Mouse (Mus musculus) hindbrain, embryonic 14.5 days (tissue): ENCODE data around the gene Vmn2r110. TPM values are rescaled to one million over a fixed set of nuclear protein-coding genes. Genes with fewer than 3 reads are reported as not detected.

Experiments
- ATAC-seq: fragments of 200-750 bp; cut with Nextera tagmentation; 2 replicates; pipeline ENCODE4 v1.8.0; 2017; ENCODE audit warnings: moderate number of reproducible peaks, mild to moderate bottlenecking, moderate TSS enrichment, moderate library complexity; ENCODE audit not compliant: low FRiP score
- DNase-seq: peaks from one replicate; pipeline ENCODE4 v3.0.0-alpha.2; 2015; ENCODE audit warnings: low spot score
- H3K27ac ChIP-seq: fragments of 300-500 bp; sonication (generic); 2 replicates; pipeline ENCODE4 v1.5.1; 2014; ENCODE audit warnings: mild to moderate bottlenecking, moderate library complexity
- H3K27me3 ChIP-seq: fragments of 300-500 bp; sonication (generic); 2 replicates; pipeline ENCODE4 v1.6.1; 2014; ENCODE audit warnings: mild to moderate bottlenecking, low read length, mixed read lengths; ENCODE audit not compliant: control insufficient read depth, insufficient read depth
- H3K36me3 ChIP-seq: fragments of 300-500 bp; sonication (generic); replicated peaks from 2 replicates; pipeline ENCODE4 v1.6.1; 2014; ENCODE audit not compliant: control insufficient read depth, insufficient read depth
- H3K4me1 ChIP-seq: fragments of 300-500 bp; sonication (generic); replicated peaks from 2 replicates; pipeline ENCODE4 v1.6.1; 2014; ENCODE audit warnings: antibody characterized with exemption, low read length, mixed read lengths; ENCODE audit not compliant: control insufficient read depth, insufficient read depth
- H3K4me2 ChIP-seq: fragments of 300-500 bp; sonication (generic); replicated peaks from 2 replicates; pipeline ENCODE4 v1.6.1; 2014; ENCODE audit warnings: mild to moderate bottlenecking, moderate library complexity
- H3K4me3 ChIP-seq: fragments of 300-500 bp; sonication (generic); replicated peaks from 2 replicates; pipeline ENCODE4 v1.5.1; 2014; ENCODE audit warnings: mild to moderate bottlenecking, low read length
- H3K9ac ChIP-seq: fragments of 300-500 bp; sonication (generic); 2 replicates; pipeline ENCODE4 v1.6.1; 2014
- H3K9me3 ChIP-seq: fragments of 300-500 bp; sonication (generic); 2 replicates; pipeline ENCODE4 v1.6.1; 2016; ENCODE audit warnings: low read length; ENCODE audit not compliant: control insufficient read depth
- WGBS: fragments of 180-500 bp; shearing (Covaris S2); extraction: QIAGEN DNeasy Blood & Tissue Kit; methylation state at CpG from one replicate; pipeline ENCODE4 v1.1.7; 2014; 5-methylcytosine and 5-hydroxymethylcytosine counted together
- polyA plus RNA-seq: library from polyadenylated mRNA; unstranded; fragments of >200 nt; fragmentation: Nextera tagmentation; extraction: Ambion mirVana; gene quantifications from 2 replicates; pipeline ENCODE4 v1.2.1, GENCODE M21; 2014

Gene Vmn2r110
- polyA plus RNA-seq: 0.03 and 0.04 TPM in 2 replicates

DNA sequence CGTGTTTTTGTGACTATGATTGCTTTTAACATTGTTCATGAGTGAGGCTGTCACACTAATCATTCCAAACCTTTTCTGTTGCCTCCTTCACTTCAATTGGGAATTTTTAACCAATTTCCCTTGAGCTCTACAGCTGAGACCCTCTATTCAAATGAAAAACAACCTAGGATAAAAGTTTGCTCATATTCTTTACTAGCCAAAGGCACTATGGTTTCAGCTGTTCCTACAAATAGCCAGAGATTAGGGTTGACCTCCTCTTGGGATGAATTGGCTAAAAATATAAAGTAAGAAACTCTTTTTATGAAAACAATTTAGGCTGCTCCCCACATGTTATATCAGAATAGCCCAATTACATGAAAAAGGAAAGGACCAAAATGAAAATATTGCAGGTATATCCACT, at the start of gene Vmn2r110:
Gene Vmn2r110 (minus strand): TSS at position 101 of the 400 bp plus-strand sequence.
- ATAC-seq (no peak), DNase-seq (no peak)
- H3K27ac ChIP-seq: no peak within 1 kb of the TSS
- H3K27me3 ChIP-seq: no peaks in the 10 kb centered on the region
- no peaks in the 10 kb centered on the region for H3K36me3 ChIP-seq
- H3K9ac ChIP-seq: no peak within 1 kb of the TSS
- H3K4me3 ChIP-seq: no peak within 1 kb of the TSS
- H3K4me1 ChIP-seq: no peaks in the 10 kb centered on the region
- peaks cover 14% of the 10 kb centered on the region; the same call in 1 of the 2 replicates for H3K9me3 ChIP-seq
- no peak within 1 kb of the TSS for H3K4me2 ChIP-seq
- WGBS: 40% methylated on average over 1 of the region's 1 CpGs

- H3K9ac ChIP-seq: no peak within 1 kb of the TSS
- no peak within 1 kb of the TSS for H3K27ac ChIP-seq
- no peaks in the 10 kb centered on the region for H3K27me3 ChIP-seq
- no peak within 1 kb of the TSS for H3K4me2 ChIP-seq
- no peak for ATAC-seq
- H3K36me3 ChIP-seq: no peaks in the 10 kb centered on the region
- H3K9me3 ChIP-seq: peaks cover 22% of the 10 kb centered on the region
- H3K4me1 ChIP-seq: no peaks in the 10 kb centered on the region
- no peak within 1 kb of the TSS for H3K4me3 ChIP-seq
- no peak for DNase-seq
Measured at GRCm38 (mm10) chr17:20624777-20625176, 28.6 kb upstream of the Vmn2r110 start, which contains the start of gene Fpr-rs3. Gene Fpr-rs3, minus strand, starts transcription at chr17:20624877.

GRCm38 (mm10) chr17:20564656-20565055, 31.6 kb downstream of the Vmn2r110 start, which contains the start of gene Vmn2r109:
Gene Vmn2r109, minus strand, starts transcription at chr17:20564756.
- no peak within 1 kb of the TSS for H3K27ac ChIP-seq
- no peak for ATAC-seq
- no peak within 1 kb of the TSS for H3K9ac ChIP-seq
- H3K4me3 ChIP-seq: no peak within 1 kb of the TSS
- no peak for DNase-seq
- no peaks in the 10 kb centered on the region for H3K4me1 ChIP-seq
- 85% methylated on average over 1 of the region's 1 CpGs for WGBS
- no peak within 1 kb of the TSS for H3K4me2 ChIP-seq
- no peaks in the 10 kb centered on the region for H3K27me3 ChIP-seq
- H3K9me3 ChIP-seq: peaks cover 21% of the 10 kb centered on the region
- H3K36me3 ChIP-seq: no peaks in the 10 kb centered on the region

Other genes starting within 250 kb of the Vmn2r110 start
- not detected in 2 replicates for gene Vmn1r224, start 182.3 kb downstream of the Vmn2r110 start, polyA plus RNA-seq
- not detected in 2 replicates for gene Vmn2r108, start 115.1 kb downstream of the Vmn2r110 start, polyA plus RNA-seq
- gene Vmn1r225, start 98.3 kb downstream of the Vmn2r110 start, polyA plus RNA-seq: not detected in 2 replicates
- gene Vmn2r109, start 31.7 kb downstream of the Vmn2r110 start, polyA plus RNA-seq: not detected in 2 replicates
- gene Fpr-rs3, start 28.5 kb upstream of the Vmn2r110 start, polyA plus RNA-seq: not detected in 2 replicates
- gene Vmn1r226, start 86.4 kb upstream of the Vmn2r110 start, polyA plus RNA-seq: not detected in 2 replicates
- gene Vmn1r227, start 133.4 kb upstream of the Vmn2r110 start, polyA plus RNA-seq: not detected in 2 replicates
- not detected in 2 replicates for gene Vmn1r228, start 189.7 kb upstream of the Vmn2r110 start, polyA plus RNA-seq
- gene Vmn1r229, start 215.1 kb upstream of the Vmn2r110 start, polyA plus RNA-seq: not detected in 2 replicates
- gene Vmn1r230, start 244.0 kb upstream of the Vmn2r110 start, polyA plus RNA-seq: not detected in 2 replicates